Mouse (Mus musculus): Measurements from ENCODE around the gene Pld6.
A peak's percentile ranks its signal among the peaks of the same experiment; 100 is the strongest.
"Not testable (repeated sequence)": the region's sequence is repeated elsewhere in the genome, so short reads cannot be mapped to it uniquely, and the experiment has no call there.

Gene Pld6

GRCm38 (mm10) chr11:59746614-59747013 is 40.8 kb downstream of the Pld6 start:
- DNase-seq (ENCODE audit: low spot score), result peak; percentile 54

GRCm38 (mm10) chr11:59745851-59746250 is 41.6 kb downstream of the Pld6 start:
- no peak for DNase-seq (ENCODE audit: low spot score)

GRCm38 (mm10) chr11:59744374-59744773 is 43.1 kb downstream of the Pld6 start:
- no peak for DNase-seq (ENCODE audit: low spot score)

- no peak for DNase-seq (ENCODE audit: low spot score)
Measured at GRCm38 (mm10) chr11:59743712-59744111, 43.7 kb downstream of the Pld6 start.

GRCm38 (mm10) chr11:59743307-59743706 is 44.1 kb downstream of the Pld6 start:
- no peak for DNase-seq (ENCODE audit: low spot score)

GRCm38 (mm10) chr11:59741915-59742314 is 45.5 kb downstream of the Pld6 start:
- DNase-seq (ENCODE audit: low spot score), result no peak

GRCm38 (mm10) chr11:59739996-59740395 is 47.4 kb downstream of the Pld6 start:
- no peak for DNase-seq (ENCODE audit: low spot score)

- DNase-seq (ENCODE audit: low spot score), result no peak
Measured at GRCm38 (mm10) chr11:59737250-59737649, 50.2 kb downstream of the Pld6 start.

GRCm38 (mm10) chr11:59735938-59736337 is 51.5 kb downstream of the Pld6 start:
- DNase-seq (ENCODE audit: low spot score), result not testable (repeated sequence)

- no peak for DNase-seq (ENCODE audit: low spot score)
Measured at GRCm38 (mm10) chr11:59734335-59734734, 53.1 kb downstream of the Pld6 start.
